Mouse (Mus musculus) testis, postnatal 10 days (tissue): ENCODE results near the gene Ripk1.
A peak's percentile ranks its signal among the peaks of the same experiment; 100 is the strongest.

ENCODE experiments used
- DNase-seq: peaks from one replicate; pipeline ENCODE4 v3.0.0; 2021; ENCODE audit warnings: low spot score

The Ripk1 gene

GRCm38 (mm10) chr13:34002058-34003006, at the start of gene Ripk1, which contains the start of gene Serpinb6a:
Gene Ripk1, plus strand, starts transcription at chr13:34002363.
Gene Serpinb6a, minus strand, starts transcription at chr13:34002794.
- peak; percentile 94 for DNase-seq

GRCm38 (mm10) chr13:33952947-33953346, 49.2 kb upstream of the Ripk1 start:
- DNase-seq = no peak

GRCm38 (mm10) chr13:33956571-33957421, 45.4 kb upstream of the Ripk1 start:
- DNase-seq = no peak

GRCm38 (mm10) chr13:33959771-33960170, 42.4 kb upstream of the Ripk1 start:
- no peak for DNase-seq

- peak; percentile 69 for DNase-seq
These were observed 37.7 kb upstream of the Ripk1 start, which contains the start of gene Nqo2 for GRCm38 (mm10) chr13:33964206-33965046. Gene Nqo2, plus strand, starts transcription at chr13:33964687.

- DNase-seq = no peak
These were observed 36.8 kb upstream of the Ripk1 start for GRCm38 (mm10) chr13:33965056-33966024.

- no peak for DNase-seq
These were observed 36.1 kb upstream of the Ripk1 start for GRCm38 (mm10) chr13:33966025-33966412.

- DNase-seq = no peak
These were observed 35.6 kb upstream of the Ripk1 start for GRCm38 (mm10) chr13:33966574-33966973.

GRCm38 (mm10) chr13:33989625-33990024, 12.5 kb upstream of the Ripk1 start:
- DNase-seq = no peak

- peak; percentile 83 for DNase-seq
These were observed 7.0 kb upstream of the Ripk1 start for GRCm38 (mm10) chr13:33995197-33995596.

- DNase-seq = no peak
These were observed 895 bp downstream of the Ripk1 start for GRCm38 (mm10) chr13:34003058-34003457.

- no peak for DNase-seq
These were observed 5.1 kb downstream of the Ripk1 start for GRCm38 (mm10) chr13:34007234-34007633.

- no peak for DNase-seq
These were observed 14.9 kb downstream of the Ripk1 start for GRCm38 (mm10) chr13:34016927-34017569.

GRCm38 (mm10) chr13:34018521-34018920, 16.4 kb downstream of the Ripk1 start:
- no peak for DNase-seq

- no peak for DNase-seq
These were observed 19.8 kb downstream of the Ripk1 start for GRCm38 (mm10) chr13:34021998-34022397.

GRCm38 (mm10) chr13:34032041-34032440, 29.9 kb downstream of the Ripk1 start:
- no peak for DNase-seq

GRCm38 (mm10) chr13:34035424-34035823, 33.3 kb downstream of the Ripk1 start:
- no peak for DNase-seq

GRCm38 (mm10) chr13:34036726-34037125, 34.6 kb downstream of the Ripk1 start:
- DNase-seq = no peak

GRCm38 (mm10) chr13:34037172-34038055, 35.3 kb downstream of the Ripk1 start, which contains the start of gene Bphl:
Gene Bphl, plus strand, starts transcription at chr13:34037597.
- DNase-seq = peak; percentile 93
